Mouse (Mus musculus): ENCODE measurements around the gene Eml2. TPM values are rescaled to one million over a fixed set of nuclear protein-coding genes. Genes with fewer than 3 reads are reported as not detected.

Gene Eml2
- polyA plus RNA-seq, 1 experiment from 2014 or later = 4.0 TPM

DNA sequence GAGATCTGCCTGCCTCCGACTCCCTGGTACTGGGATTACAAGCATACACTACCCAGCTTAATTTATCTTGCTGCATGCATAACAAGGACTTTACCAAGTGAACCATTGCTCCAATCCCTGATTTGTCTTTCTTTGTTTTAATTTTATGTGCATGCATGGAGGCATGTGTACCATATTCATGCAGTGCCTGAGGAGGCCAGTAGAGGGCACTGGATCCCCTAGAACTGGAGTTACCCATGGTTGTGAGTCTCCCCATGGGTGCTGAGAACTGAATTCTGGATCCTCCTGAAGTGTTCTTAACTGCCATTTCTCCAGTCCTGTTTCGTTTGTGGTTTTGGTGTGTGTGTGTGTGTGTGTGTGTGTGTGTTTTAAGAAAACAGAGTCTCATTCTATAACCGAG is 9.2 kb upstream of the Eml2 start:
- Histone ChIP-seq H3K4me3 (ENCODE audit: low read depth, low read length) (no peak overlapping the region), H3K27ac (ENCODE audit: low read length) (no peak overlapping the region), H3K4me1 (ENCODE audit: control insufficient read depth, low read depth, low read length) (peaks cover 17% of the 10 kb centered on the region), H3K9me3 (replicated peaks; ENCODE audit: control insufficient read depth, low read length) (no peaks in the 10 kb centered on the region), H3K4me2 (ENCODE audit: low read depth, low read length) (no peak overlapping the region), H3K36me3 (ENCODE audit: control insufficient read depth, insufficient read depth) (no peaks in the 10 kb centered on the region), H3K27me3 (ENCODE audit: control insufficient read depth, insufficient read depth, low read depth, low read length) (peaks cover 25% of the 10 kb centered on the region), H3K9ac (ENCODE audit: low read depth, low read length) (no peak overlapping the region)
- WGBS (ENCODE audit: insufficient replicate concordance) = 64% methylated on average over 3 of the region's 3 CpGs
- ATAC-seq (ENCODE audit: low read depth) = no peak

DNA sequence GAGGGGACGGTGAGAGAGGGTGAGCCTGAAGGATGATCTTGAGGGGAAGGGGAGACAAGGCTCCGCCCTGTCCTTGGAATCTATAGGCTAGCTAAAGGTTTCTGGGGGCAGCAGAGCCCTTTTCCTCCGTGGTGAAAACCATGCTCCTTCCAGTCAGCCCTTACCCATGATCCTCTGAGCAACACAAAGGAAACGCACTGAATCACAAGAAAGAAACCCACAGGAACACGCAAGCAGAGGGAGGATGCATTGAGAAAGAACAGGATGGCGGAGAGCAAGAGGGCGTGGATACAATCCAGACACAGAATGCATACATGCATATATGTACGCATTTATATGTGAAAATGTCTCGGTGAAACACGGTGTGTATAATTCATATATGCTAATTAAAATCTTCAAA is 6.7 kb upstream of the Eml2 start:
- no peak overlapping the region for H3K9ac ChIP-seq (ENCODE audit: low read depth, low read length)
- no peaks in the 10 kb centered on the region for H3K36me3 ChIP-seq (ENCODE audit: control insufficient read depth, insufficient read depth)
- peaks cover 30% of the 10 kb centered on the region for H3K27me3 ChIP-seq (ENCODE audit: control insufficient read depth, insufficient read depth, low read depth, low read length)
- H3K4me3 ChIP-seq (ENCODE audit: low read depth, low read length) = no peak overlapping the region
- peaks cover 12% of the 10 kb centered on the region for H3K4me1 ChIP-seq (ENCODE audit: control insufficient read depth, low read depth, low read length)
- 37% methylated on average over 10 of the region's 10 CpGs for WGBS (ENCODE audit: insufficient replicate concordance)
- no peak overlapping the region for H3K4me2 ChIP-seq (ENCODE audit: low read depth, low read length)
- H3K9me3 ChIP-seq (replicated peaks; ENCODE audit: control insufficient read depth, low read length) = no peaks in the 10 kb centered on the region
- H3K27ac ChIP-seq (ENCODE audit: low read length) = no peak overlapping the region
- no peak for ATAC-seq (ENCODE audit: low read depth)

DNA sequence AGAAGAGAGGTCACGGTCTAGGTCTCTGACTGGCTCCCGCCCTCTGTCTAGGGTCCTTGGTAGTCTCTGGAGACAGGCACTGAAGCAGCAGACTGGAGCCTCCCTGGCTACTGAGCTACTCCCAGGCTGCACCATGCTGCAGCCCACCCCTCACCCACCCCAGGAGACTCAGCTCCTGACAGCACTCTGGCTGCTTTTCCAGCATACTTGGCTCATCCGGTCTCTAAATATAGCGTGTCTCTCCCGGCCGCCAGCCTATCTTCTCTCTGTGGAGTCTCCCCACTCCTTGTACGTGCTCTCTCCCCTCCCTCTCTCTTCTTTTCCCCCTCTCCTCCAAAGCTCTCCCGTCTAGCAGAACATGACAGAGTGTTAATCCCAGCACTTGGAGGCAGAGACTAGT is 6.1 kb upstream of the Eml2 start:
- Histone ChIP-seq H3K27me3 (ENCODE audit: control insufficient read depth, insufficient read depth, low read depth, low read length) (peaks cover 28% of the 10 kb centered on the region), H3K9ac (ENCODE audit: low read depth, low read length) (no peak overlapping the region), H3K9me3 (replicated peaks; ENCODE audit: control insufficient read depth, low read length) (no peaks in the 10 kb centered on the region), H3K4me2 (ENCODE audit: low read depth, low read length) (no peak overlapping the region), H3K36me3 (ENCODE audit: control insufficient read depth, insufficient read depth) (no peaks in the 10 kb centered on the region), H3K4me1 (ENCODE audit: control insufficient read depth, low read depth, low read length) (peaks cover 5% of the 10 kb centered on the region), H3K27ac (ENCODE audit: low read length) (0 out of 2 replicates have a peak overlapping the region, but pooled peaks have one; percentile 17), H3K4me3 (ENCODE audit: low read depth, low read length) (no peak overlapping the region)
- peak; percentile 33; the same call in 1 of the 2 replicates for ATAC-seq (ENCODE audit: low read depth)
- WGBS (ENCODE audit: insufficient replicate concordance) = 54% methylated on average over 8 of the region's 8 CpGs

DNA sequence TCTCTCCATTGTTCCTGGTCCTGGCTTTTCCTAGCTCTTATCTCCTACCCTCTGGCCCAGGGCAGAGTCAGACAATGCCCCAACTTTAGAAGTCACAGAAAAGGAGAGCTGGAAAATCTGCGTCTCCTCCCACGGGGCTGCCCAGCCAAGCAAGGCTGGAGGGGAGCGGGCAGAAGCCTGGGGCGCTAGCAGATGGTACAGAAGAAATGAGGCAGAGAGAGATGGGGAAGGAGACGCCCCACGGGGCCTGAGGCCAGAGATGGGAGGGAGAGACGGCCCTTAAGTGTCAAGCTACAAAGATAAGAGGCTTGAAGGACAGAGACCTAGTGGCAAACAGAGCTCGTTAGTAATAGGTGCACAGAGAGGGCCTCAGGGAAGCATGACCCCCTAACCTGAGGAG is 4.4 kb upstream of the Eml2 start:
- Histone ChIP-seq H3K9me3 (replicated peaks; ENCODE audit: control insufficient read depth, low read length) (no peaks in the 10 kb centered on the region), H3K27me3 (ENCODE audit: control insufficient read depth, insufficient read depth, low read depth, low read length) (peaks cover 39% of the 10 kb centered on the region), H3K4me2 (ENCODE audit: low read depth, low read length) (no peak overlapping the region), H3K9ac (ENCODE audit: low read depth, low read length) (no peak overlapping the region), H3K4me1 (ENCODE audit: control insufficient read depth, low read depth, low read length) (peaks cover 3% of the 10 kb centered on the region; the same call in 1 of the 2 replicates), H3K36me3 (ENCODE audit: control insufficient read depth, insufficient read depth) (no peaks in the 10 kb centered on the region), H3K27ac (ENCODE audit: low read length) (no peak overlapping the region), H3K4me3 (ENCODE audit: low read depth, low read length) (no peak overlapping the region)
- WGBS (ENCODE audit: insufficient replicate concordance) = 27% methylated on average over 8 of the region's 8 CpGs
- ATAC-seq (ENCODE audit: low read depth) = no peak

DNA sequence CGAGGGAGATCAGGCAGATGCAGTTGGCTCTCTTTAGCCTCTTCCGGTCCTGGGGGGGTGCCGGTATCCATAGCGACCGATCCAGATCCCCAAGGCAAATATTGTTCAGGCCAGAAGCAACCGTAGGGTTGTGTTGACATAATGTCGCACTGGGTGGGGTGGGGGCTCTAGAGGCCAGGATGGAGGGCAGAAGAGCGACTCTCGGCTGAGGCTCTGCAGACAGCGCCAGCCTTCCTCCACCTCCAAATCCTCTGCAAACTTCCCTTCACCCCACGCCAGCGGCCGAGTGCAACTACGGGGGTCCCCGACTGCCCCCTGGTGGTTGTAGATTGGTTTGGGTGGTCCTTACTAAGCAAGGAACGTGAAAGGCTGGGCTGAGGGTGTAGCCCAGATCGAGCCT is 3.3 kb upstream of the Eml2 start:
- ATAC-seq (ENCODE audit: low read depth) = peak; percentile 25; the same call in 1 of the 2 replicates
- H3K4me2 ChIP-seq (ENCODE audit: low read depth, low read length) = peak overlapping the region; percentile 44
- H3K9ac ChIP-seq (ENCODE audit: low read depth, low read length) = no peak overlapping the region; the same call in 1 of the 2 replicates
- no peak overlapping the region for H3K4me3 ChIP-seq (ENCODE audit: low read depth, low read length)
- peaks cover 49% of the 10 kb centered on the region for H3K27me3 ChIP-seq (ENCODE audit: control insufficient read depth, insufficient read depth, low read depth, low read length)
- 4% methylated on average over 17 of the region's 17 CpGs for WGBS (ENCODE audit: insufficient replicate concordance)
- peaks cover 3% of the 10 kb centered on the region; the same call in 1 of the 2 replicates for H3K4me1 ChIP-seq (ENCODE audit: control insufficient read depth, low read depth, low read length)
- H3K9me3 ChIP-seq (replicated peaks; ENCODE audit: control insufficient read depth, low read length) = no peaks in the 10 kb centered on the region
- no peak overlapping the region for H3K27ac ChIP-seq (ENCODE audit: low read length)
- no peaks in the 10 kb centered on the region for H3K36me3 ChIP-seq (ENCODE audit: control insufficient read depth, insufficient read depth)

DNA sequence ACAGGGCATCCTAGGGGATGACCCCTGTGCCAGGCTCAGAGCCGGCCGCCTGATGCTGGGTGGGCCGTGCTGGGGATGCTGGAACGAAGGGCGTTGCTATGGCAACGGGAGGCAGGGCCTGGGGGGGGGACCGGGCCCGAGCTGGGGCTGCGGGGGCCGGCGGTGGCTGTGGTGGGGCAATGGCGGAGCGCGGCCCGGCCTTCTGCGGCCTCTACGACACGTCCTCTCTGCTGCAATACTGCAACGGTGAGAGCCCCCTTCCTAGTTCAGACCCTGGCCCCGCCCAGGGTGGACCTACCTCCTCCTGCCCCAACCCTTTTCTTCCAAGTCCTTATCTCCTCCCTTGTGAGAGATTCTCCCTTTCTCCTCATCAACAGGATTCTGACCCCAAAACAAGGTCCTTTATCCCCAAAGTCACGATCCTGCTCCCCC is 311 bp downstream of the Eml2 start:
- H3K4me2 ChIP-seq (ENCODE audit: low read depth, low read length) = no peak overlapping the region
- no peak overlapping the region for H3K27ac ChIP-seq (ENCODE audit: low read length)
- H3K4me1 ChIP-seq (ENCODE audit: control insufficient read depth, low read depth, low read length) = peaks cover 31% of the 10 kb centered on the region
- ATAC-seq (ENCODE audit: low read depth) = no peak
- H3K9ac ChIP-seq (ENCODE audit: low read depth, low read length) = no peak overlapping the region
- 3% methylated on average over 17 of the region's 21 CpGs for WGBS (ENCODE audit: insufficient replicate concordance)
- no peak overlapping the region for H3K4me3 ChIP-seq (ENCODE audit: low read depth, low read length)
- peaks cover 77% of the 10 kb centered on the region for H3K27me3 ChIP-seq (ENCODE audit: control insufficient read depth, insufficient read depth, low read depth, low read length)
- peaks cover 2% of the 10 kb centered on the region; the same call in 1 of the 2 replicates for H3K9me3 ChIP-seq (replicated peaks; ENCODE audit: control insufficient read depth, low read length)
- H3K36me3 ChIP-seq (ENCODE audit: control insufficient read depth, insufficient read depth) = no peaks in the 10 kb centered on the region

DNA sequence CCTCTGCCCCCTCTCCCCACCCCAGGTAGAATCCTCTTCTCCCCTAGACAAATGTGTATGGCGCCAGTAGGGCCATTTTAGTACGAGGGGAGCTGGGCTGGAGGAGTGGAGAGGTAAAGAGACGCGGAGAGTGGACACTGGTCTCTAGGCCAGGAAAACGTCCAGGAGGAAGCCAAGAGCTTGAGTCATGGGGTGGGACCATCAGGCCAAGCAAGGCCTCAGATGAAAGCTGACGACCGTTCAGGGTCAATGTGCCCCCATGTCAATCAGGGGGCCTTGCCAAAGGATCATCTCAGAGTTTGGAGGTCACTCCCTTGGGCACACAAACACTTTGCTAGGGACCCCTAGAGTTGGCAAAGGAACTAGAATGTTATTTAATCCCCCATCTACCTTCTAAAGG is 995 bp downstream of the Eml2 start:
- Histone ChIP-seq H3K4me2 (ENCODE audit: low read depth, low read length) (no peak overlapping the region), H3K9ac (ENCODE audit: low read depth, low read length) (no peak overlapping the region), H3K36me3 (ENCODE audit: control insufficient read depth, insufficient read depth) (no peaks in the 10 kb centered on the region), H3K4me3 (ENCODE audit: low read depth, low read length) (no peak overlapping the region), H3K27ac (ENCODE audit: low read length) (no peak overlapping the region), H3K9me3 (replicated peaks; ENCODE audit: control insufficient read depth, low read length) (peaks cover 2% of the 10 kb centered on the region; the same call in 1 of the 2 replicates), H3K27me3 (ENCODE audit: control insufficient read depth, insufficient read depth, low read depth, low read length) (peaks cover 74% of the 10 kb centered on the region), H3K4me1 (ENCODE audit: control insufficient read depth, low read depth, low read length) (peaks cover 33% of the 10 kb centered on the region)
- WGBS (ENCODE audit: insufficient replicate concordance) = 58% methylated on average over 7 of the region's 7 CpGs
- no peak for ATAC-seq (ENCODE audit: low read depth)

DNA sequence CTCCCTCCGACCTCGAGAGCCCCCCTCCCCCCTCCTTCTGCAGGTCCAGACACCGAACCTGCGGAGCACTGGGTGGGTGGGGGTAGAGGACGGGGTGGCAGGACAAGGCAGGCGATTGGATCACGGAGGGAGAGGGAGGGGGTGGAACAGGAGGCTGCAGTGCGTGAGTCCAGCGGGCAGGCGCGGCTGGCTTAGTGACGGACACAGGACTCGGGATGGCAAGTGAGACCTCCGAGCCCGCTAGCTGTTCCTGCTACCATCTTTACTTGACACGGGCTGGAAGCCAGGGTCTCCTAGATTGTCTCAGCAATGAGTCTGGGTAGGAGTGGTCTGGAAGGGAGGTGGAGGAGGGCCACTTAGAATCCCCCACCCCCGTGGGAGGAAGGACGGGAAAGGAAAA is 1.8 kb downstream of the Eml2 start:
- H3K27ac ChIP-seq (ENCODE audit: low read length) = no peak overlapping the region
- H3K9ac ChIP-seq (ENCODE audit: low read depth, low read length) = no peak overlapping the region
- H3K36me3 ChIP-seq (ENCODE audit: control insufficient read depth, insufficient read depth) = no peaks in the 10 kb centered on the region
- ATAC-seq (ENCODE audit: low read depth) = no peak
- H3K4me2 ChIP-seq (ENCODE audit: low read depth, low read length) = no peak overlapping the region
- peaks cover 2% of the 10 kb centered on the region; the same call in 1 of the 2 replicates for H3K9me3 ChIP-seq (replicated peaks; ENCODE audit: control insufficient read depth, low read length)
- H3K4me3 ChIP-seq (ENCODE audit: low read depth, low read length) = no peak overlapping the region
- 13% methylated on average over 18 of the region's 18 CpGs for WGBS (ENCODE audit: insufficient replicate concordance)
- peaks cover 30% of the 10 kb centered on the region for H3K4me1 ChIP-seq (ENCODE audit: control insufficient read depth, low read depth, low read length)
- H3K27me3 ChIP-seq (ENCODE audit: control insufficient read depth, insufficient read depth, low read depth, low read length) = peaks cover 68% of the 10 kb centered on the region

DNA sequence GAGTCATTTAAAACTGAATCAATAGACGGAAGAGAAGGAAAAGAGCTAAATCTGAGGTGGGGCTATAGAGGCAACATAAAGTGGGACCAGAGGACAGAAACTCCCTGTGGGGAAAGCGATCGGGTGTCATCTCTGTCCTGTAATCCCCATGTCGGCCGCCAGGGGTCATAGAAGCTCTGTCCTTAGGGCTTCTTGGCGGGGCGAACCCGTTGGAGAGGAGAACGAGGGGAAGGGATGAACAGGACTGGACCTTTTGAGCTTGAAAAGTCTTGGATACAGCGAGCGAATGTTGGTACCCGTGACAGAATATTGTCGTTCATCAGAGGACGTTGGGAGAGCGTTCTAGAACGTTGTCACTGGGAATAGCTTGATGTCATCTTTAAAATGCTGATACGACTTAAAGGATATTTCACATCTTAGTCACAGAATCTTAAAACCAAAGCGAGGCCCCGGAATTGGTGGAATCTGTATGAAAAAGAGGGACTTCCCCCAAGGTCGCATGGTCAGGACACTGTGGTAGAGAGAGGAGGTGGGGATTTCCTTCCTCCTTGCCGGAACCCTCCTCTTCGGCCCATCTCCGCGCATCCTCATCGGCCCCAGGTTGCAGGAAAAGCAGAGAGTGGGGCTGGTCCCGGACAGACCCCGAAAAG is 2.3 kb downstream of the Eml2 start:
- Histone ChIP-seq H3K4me1 (ENCODE audit: control insufficient read depth, low read depth, low read length) (peaks cover 30% of the 10 kb centered on the region), H3K9me3 (replicated peaks; ENCODE audit: control insufficient read depth, low read length) (peaks cover 2% of the 10 kb centered on the region; the same call in 1 of the 2 replicates), H3K4me3 (ENCODE audit: low read depth, low read length) (no peak overlapping the region), H3K9ac (ENCODE audit: low read depth, low read length) (no peak overlapping the region), H3K36me3 (ENCODE audit: control insufficient read depth, insufficient read depth) (no peaks in the 10 kb centered on the region), H3K27ac (ENCODE audit: low read length) (no peak overlapping the region), H3K4me2 (ENCODE audit: low read depth, low read length) (no peak overlapping the region), H3K27me3 (ENCODE audit: control insufficient read depth, insufficient read depth, low read depth, low read length) (peaks cover 63% of the 10 kb centered on the region)
- ATAC-seq (ENCODE audit: low read depth) = no peak
- WGBS (ENCODE audit: insufficient replicate concordance) = 4% methylated on average over 27 of the region's 27 CpGs
